Mouse (Mus musculus) layer of hippocampus, adult 11-12 months (tissue): Measurements from ENCODE around the gene Zfp454.
A peak's percentile ranks its signal among the peaks of the same experiment; 100 is the strongest.

ENCODE experiments used
- DNase-seq: peaks from one replicate; pipeline ENCODE4 v3.0.0; 2022; ENCODE audit warnings: low spot score

Gene Zfp454

GRCm38 (mm10) chr11:50841023-50841735 lies 46.3 kb downstream of the Zfp454 start, which contains the start of gene Zfp879:
TSS of gene Zfp879 (minus strand) at chr11:50841552.
- DNase-seq = peak; percentile 96

- no peak for DNase-seq
Measured at GRCm38 (mm10) chr11:50835727-50836126, 51.7 kb downstream of the Zfp454 start.

- DNase-seq = peak; percentile 87
Measured at GRCm38 (mm10) chr11:50827010-50827953, 60.2 kb downstream of the Zfp454 start, which contains the start of gene Zfp354c. TSS of gene Zfp354c (minus strand) at chr11:50827724.

DNA sequence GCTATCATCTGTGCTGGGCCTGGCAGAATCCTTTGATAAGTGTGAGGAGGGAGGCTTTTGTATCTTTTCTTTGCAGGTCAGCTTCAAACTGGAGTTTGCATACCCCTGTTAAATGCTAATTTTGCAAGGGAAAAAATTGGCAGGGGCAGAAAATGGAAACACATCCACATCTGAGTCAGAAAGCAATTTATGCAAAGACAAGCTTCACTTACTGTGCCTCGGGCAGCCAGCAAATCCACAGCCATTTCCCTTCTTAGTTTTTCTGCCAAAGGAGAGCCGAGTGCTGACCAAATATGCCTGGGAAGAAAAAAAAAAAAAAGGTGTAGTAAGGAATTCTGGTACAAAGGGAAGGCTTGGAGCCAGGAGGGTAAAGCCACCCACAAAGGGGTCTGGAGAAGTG lies 61.2 kb downstream of the Zfp454 start:
- DNase-seq = no peak
